Mouse (Mus musculus) forebrain, embryonic 11.5 days (tissue): ENCODE measurements at regions not wholly inside any gene's neighbourhood (a gene's known extent, or its start where the extent isn't known, plus 50 kb on each side); places are given as distances from the start of the nearest gene placed in this dataset.

Experiments
- ATAC-seq: fragments of 200-750 bp; cut with Nextera tagmentation; replicated peaks from 2 replicates; pipeline ENCODE4 v1.8.0; 2017; ENCODE audit warnings: moderate TSS enrichment; ENCODE audit not compliant: low FRiP score
- DNase-seq: peaks from one replicate; pipeline ENCODE4 v3.0.0-alpha.2; 2017; ENCODE audit warnings: low spot score
- H3K27ac ChIP-seq: fragments of 300-500 bp; sonication (generic); 2 replicates; pipeline ENCODE4 v1.5.1; 2014; ENCODE audit warnings: low read depth, low read length
- H3K27me3 ChIP-seq: fragments of 300-500 bp; sonication (generic); 2 replicates; pipeline ENCODE4 v1.6.1; 2014; ENCODE audit warnings: mild to moderate bottlenecking, low read length, mixed read lengths; ENCODE audit not compliant: control insufficient read depth, insufficient read depth
- H3K36me3 ChIP-seq: fragments of 300-500 bp; sonication (generic); 2 replicates; pipeline ENCODE4 v1.6.1; 2014; ENCODE audit warnings: mild to moderate bottlenecking, low read length, moderate library complexity, mixed read lengths; ENCODE audit not compliant: control insufficient read depth, insufficient read depth
- H3K4me1 ChIP-seq: fragments of 300-500 bp; sonication (generic); replicated peaks from 2 replicates; pipeline ENCODE4 v1.6.1; 2014; ENCODE audit warnings: low read length, mixed read lengths; ENCODE audit not compliant: control insufficient read depth, insufficient read depth
- H3K4me2 ChIP-seq: fragments of 300-500 bp; sonication (generic); 2 replicates; pipeline ENCODE4 v1.6.1; 2014; ENCODE audit warnings: low read depth, mild to moderate bottlenecking, low read length, moderate library complexity, mixed read lengths; ENCODE audit not compliant: severe bottlenecking
- H3K4me3 ChIP-seq: fragments of 300-500 bp; sonication (generic); 2 replicates; pipeline ENCODE4 v1.5.1; 2014; ENCODE audit warnings: low read depth, low read length
- H3K9ac ChIP-seq: fragments of 300-500 bp; sonication (generic); 2 replicates; pipeline ENCODE4 v1.6.1; 2014; ENCODE audit warnings: low read length
- H3K9me3 ChIP-seq: fragments of 300-500 bp; sonication (generic); 2 replicates; pipeline ENCODE4 v1.6.1; 2016; ENCODE audit warnings: low read length, mixed read lengths; ENCODE audit not compliant: control insufficient read depth
- WGBS: fragments of 180-500 bp; shearing (Covaris S2); extraction: QIAGEN DNeasy Blood & Tissue Kit; methylation state at CpG from one replicate; pipeline ENCODE4 v1.1.7; 2014; 5-methylcytosine and 5-hydroxymethylcytosine counted together

DNA sequence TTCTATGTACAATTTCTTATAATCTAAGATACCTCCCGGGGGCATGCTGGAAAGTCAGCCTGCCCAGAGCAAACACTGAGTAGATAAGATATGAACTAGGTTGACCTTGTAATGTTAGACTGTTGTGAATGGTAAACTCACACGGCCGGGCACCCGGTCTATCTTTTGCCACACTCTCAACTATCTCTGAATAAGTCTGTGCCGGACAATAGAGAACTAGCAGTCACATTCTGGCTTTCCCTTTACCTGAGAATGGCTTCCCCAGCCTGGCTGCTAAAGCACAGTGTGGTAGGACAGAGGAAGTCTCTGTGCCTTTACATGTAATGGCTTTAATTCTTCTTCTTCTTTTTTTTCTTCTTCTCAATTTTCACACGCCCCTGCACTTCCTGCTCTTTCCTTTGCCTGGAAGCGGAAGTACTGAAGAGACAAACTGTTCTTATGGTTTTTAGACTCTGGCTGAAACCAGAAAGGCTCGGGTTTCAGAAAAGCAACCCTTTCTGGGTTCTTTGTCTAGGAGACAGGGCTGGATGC is 148.7 kb downstream of the Pten start:
- no peaks in the 10 kb centered on the region for H3K27me3 ChIP-seq
- no peak for ATAC-seq
- H3K27ac ChIP-seq = no peak overlapping the region
- no peaks in the 10 kb centered on the region for H3K36me3 ChIP-seq
- H3K4me3 ChIP-seq = no peak overlapping the region
- H3K9ac ChIP-seq = no peak overlapping the region
- no peak overlapping the region for H3K4me2 ChIP-seq
- no peak for DNase-seq
- no peaks in the 10 kb centered on the region for H3K9me3 ChIP-seq
- 75% methylated on average over 8 of the region's 8 CpGs for WGBS
- no peaks in the 10 kb centered on the region for H3K4me1 ChIP-seq

DNA sequence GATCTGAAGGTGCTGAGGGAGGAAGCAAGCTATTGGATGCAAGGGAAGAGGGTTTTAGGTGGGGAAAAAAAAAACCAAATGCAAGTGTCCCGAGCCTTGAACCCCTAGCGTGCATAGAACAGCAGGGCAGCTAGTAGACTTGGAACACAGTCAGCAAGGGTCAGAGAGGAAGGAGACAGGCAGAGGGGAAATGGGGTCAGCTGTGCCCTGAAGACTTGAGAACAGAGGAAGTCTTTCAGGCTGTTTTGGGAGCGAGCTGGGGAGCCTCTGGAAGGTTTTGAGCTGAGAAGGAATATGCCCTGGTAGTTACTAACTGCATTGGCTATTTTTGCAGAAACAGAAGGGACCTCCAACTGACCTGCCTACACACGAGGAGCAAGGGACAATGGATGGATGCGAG is 149.5 kb downstream of the Pten start:
- Histone ChIP-seq H3K27ac (no peak overlapping the region), H3K4me3 (no peak overlapping the region), H3K4me2 (no peak overlapping the region), H3K9me3 (no peaks in the 10 kb centered on the region), H3K4me1 (no peaks in the 10 kb centered on the region), H3K27me3 (no peaks in the 10 kb centered on the region), H3K36me3 (no peaks in the 10 kb centered on the region), H3K9ac (no peak overlapping the region)
- 72% methylated on average over 5 of the region's 5 CpGs for WGBS
- ATAC-seq (no peak), DNase-seq (no peak)

DNA sequence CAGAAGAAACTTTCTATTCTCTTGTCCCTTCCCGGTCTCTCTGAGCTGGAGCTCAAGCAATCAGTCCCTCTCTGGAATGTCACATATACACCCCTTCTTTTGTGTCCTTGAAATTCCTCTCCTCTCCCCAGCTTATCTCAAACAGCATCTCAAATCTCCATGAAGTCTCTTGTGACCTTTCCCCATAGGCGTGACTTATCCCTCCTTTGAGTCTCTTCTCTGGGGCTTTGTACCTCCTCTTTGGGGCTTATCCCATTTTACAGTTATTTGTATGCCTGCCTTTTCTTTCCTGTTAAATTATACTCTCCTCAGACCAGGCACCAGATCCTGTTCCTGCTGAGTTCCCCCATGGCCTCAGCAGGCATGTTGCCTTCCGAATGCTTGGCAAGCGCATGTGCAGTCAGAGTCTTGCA is 152.8 kb downstream of the Pten start:
- DNase-seq (no peak), ATAC-seq (no peak)
- H3K4me2 ChIP-seq = no peak overlapping the region
- H3K36me3 ChIP-seq = no peaks in the 10 kb centered on the region
- no peak overlapping the region for H3K9ac ChIP-seq
- WGBS = 34% methylated on average over 4 of the region's 4 CpGs
- H3K27ac ChIP-seq = no peak overlapping the region
- no peaks in the 10 kb centered on the region for H3K4me1 ChIP-seq
- H3K4me3 ChIP-seq = no peak overlapping the region
- H3K9me3 ChIP-seq = no peaks in the 10 kb centered on the region
- no peaks in the 10 kb centered on the region for H3K27me3 ChIP-seq

DNA sequence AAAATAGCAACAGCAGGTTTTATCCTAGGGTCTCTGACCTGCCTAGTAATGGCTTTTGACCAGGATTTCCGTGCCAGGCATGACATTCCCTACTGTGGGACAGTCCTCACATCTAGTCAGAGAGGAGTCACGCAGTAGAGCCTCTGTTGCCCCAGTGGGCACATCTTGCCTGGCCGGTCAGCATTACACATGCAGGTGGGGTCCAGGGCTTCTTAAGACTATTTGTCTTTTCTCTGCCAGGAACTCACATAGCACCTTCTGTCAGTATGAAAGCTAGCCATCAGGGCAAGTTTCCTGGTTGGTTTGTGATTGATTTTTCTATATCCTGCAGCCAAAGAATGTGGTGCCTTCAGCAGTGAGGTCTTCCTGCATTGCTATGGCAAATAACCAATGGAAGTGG is 155.0 kb downstream of the Pten start:
- H3K27ac ChIP-seq = no peak overlapping the region
- no peaks in the 10 kb centered on the region for H3K4me1 ChIP-seq
- H3K4me2 ChIP-seq = no peak overlapping the region
- no peak overlapping the region for H3K9ac ChIP-seq
- no peaks in the 10 kb centered on the region for H3K27me3 ChIP-seq
- DNase-seq = no peak
- 85% methylated on average over 3 of the region's 3 CpGs for WGBS
- no peaks in the 10 kb centered on the region for H3K36me3 ChIP-seq
- no peak overlapping the region for H3K4me3 ChIP-seq
- H3K9me3 ChIP-seq = no peaks in the 10 kb centered on the region
- no peak for ATAC-seq

DNA sequence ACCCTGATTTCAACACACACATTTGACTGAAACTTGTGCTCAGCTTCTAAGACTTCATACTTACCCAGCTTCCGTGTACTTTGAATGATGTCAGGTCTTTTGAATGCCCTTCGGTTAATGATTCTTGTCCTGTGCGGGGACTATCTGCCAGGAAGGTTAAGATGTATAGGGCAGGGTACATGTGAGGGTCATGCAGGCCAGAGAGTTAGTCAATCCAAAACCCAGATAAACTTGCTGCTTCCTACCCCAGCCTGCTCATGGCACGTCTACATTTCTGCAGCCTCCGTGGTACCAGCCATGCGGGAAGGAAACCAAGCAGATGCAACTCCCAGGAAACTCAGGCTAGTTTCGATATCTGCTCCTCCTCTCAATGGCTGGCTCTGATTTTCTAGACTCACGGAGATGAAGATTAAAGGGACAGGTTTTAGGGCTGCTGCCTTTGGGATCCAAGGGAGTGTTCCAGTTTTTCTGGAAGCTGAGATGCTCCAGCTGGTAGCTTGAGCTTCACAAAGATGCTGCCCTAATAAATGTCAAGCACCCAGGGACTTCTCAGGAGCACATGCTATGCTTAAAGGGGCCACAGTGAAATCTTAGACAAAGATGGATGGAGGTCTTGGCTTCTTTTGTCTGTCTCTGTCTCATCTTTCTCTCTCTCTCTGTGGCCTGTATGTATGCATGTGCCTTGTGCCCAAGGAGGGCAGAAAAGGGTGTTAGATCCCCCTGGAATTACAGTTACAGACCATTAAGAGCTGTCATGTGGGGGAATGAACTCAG is 159.4 kb downstream of the Pten start:
- H3K4me2 ChIP-seq = no peak overlapping the region
- no peaks in the 10 kb centered on the region for H3K4me1 ChIP-seq
- no peak overlapping the region for H3K27ac ChIP-seq
- no peaks in the 10 kb centered on the region for H3K9me3 ChIP-seq
- no peak overlapping the region for H3K4me3 ChIP-seq
- H3K36me3 ChIP-seq = no peaks in the 10 kb centered on the region
- H3K9ac ChIP-seq = no peak overlapping the region
- ATAC-seq (no peak), DNase-seq (no peak)
- WGBS = 91% methylated on average over 8 of the region's 8 CpGs
- no peaks in the 10 kb centered on the region for H3K27me3 ChIP-seq

DNA sequence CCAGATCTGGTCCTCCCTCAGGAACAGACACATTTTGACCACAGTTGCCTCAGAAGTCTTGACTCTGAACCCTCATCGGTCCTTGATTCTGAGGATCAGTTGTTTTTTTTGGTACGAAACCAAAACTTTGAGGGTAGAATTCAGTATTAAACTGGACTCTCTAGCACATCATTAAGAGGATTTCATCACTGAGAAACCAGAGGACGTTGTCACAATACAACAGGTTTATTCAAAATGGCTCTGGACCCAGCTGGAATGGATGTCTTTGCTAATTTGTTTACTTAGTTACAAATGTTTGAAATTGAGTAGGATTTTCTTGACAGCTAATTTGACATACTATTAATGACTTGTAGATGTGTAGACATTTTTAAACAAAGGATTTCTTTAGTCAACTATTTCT is 163.7 kb downstream of the Pten start:
- Histone ChIP-seq H3K9me3 (no peaks in the 10 kb centered on the region), H3K9ac (no peak overlapping the region), H3K27ac (no peak overlapping the region), H3K27me3 (no peaks in the 10 kb centered on the region), H3K4me3 (no peak overlapping the region), H3K4me1 (no peaks in the 10 kb centered on the region), H3K36me3 (no peaks in the 10 kb centered on the region), H3K4me2 (no peak overlapping the region)
- ATAC-seq (no peak), DNase-seq (no peak)
- WGBS = 82% methylated on average over 3 of the region's 3 CpGs

DNA sequence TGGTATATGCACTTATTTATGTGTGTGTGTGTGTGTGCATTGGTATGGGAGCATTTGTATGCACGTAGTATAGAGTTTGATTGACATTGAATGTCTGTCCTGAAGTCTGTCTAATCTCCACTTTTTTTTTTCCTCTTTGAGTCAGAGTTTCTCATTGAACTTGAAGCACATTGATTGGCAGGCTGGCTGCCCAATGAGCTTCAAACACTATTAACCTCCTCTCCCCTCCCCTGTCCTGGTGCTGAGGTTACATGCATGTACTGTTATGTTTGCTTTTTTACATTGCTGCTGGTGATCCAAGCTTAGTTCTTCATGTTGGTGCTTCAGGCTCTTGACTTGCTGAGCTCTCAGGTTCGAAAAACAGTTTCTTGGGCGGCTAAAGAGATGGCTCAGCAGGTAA is 166.6 kb downstream of the Pten start:
- ATAC-seq (no peak), DNase-seq (no peak)
- Histone ChIP-seq H3K36me3 (no peaks in the 10 kb centered on the region), H3K4me1 (no peaks in the 10 kb centered on the region), H3K4me3 (no peak overlapping the region), H3K4me2 (no peak overlapping the region), H3K27me3 (no peaks in the 10 kb centered on the region), H3K9ac (no peak overlapping the region), H3K27ac (no peak overlapping the region), H3K9me3 (no peaks in the 10 kb centered on the region)
- WGBS = 81% methylated on average over 3 of the region's 3 CpGs

DNA sequence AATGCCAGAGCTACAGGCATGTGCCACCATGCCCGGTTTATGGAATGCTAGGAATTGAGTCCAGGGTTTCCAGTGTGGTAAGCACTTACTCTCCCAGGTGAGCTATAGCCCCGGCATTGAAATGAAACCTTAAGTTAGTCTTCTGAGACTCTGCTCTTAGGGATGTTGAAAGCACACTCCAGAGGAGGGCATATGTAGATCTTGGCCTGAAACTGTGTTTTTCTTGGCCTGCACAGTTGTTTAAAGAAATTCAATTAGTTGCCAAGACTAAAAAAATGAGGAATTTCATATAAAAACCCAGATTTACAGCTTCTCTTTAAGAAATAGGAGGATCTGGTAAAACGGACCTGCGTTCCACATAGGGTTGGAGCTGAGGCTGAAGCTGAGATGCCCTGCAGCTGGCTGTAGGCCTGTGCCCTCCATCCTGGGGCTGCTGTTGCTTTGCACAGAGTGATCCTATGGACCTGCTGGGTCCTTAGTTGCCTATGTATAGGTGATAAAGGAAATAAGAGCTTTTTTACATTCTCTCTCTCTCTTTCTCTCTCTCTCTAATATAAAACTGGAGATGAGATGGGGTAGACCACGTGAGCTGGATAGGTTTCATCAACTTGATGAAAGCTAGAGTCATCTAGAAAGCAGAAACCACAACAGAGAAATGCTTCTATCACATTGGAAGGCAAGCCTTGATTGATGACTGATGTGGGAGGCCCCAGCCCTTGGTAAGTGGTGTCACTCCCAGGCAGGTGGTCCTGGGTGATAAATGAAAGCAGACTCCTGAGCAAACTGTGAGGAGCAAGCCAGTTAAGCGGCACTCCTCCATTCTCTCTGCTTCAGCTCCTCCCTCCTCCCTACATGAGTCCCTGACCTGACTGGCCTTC is 168.6 kb downstream of the Pten start:
- ATAC-seq = no peak
- no peaks in the 10 kb centered on the region for H3K27me3 ChIP-seq
- H3K4me3 ChIP-seq = no peak overlapping the region
- no peaks in the 10 kb centered on the region for H3K4me1 ChIP-seq
- 86% methylated on average over 6 of the region's 6 CpGs for WGBS
- H3K36me3 ChIP-seq = no peaks in the 10 kb centered on the region
- no peak overlapping the region for H3K9ac ChIP-seq
- H3K27ac ChIP-seq = no peak overlapping the region
- H3K4me2 ChIP-seq = no peak overlapping the region
- no peaks in the 10 kb centered on the region for H3K9me3 ChIP-seq
- no peak for DNase-seq
